Mouse (Mus musculus) ES-CJ7 (cell line): Measurements from ENCODE around the gene Dcxr.

ENCODE experiments used
- DNase-seq: peaks from one replicate; pipeline ENCODE4 v3.0.0; 2011; ENCODE audit warnings: low read depth, low spot score

The Dcxr gene

GRCm38 (mm10) chr11:120730331-120730870 is 3.3 kb upstream of the Dcxr start:
- no peak for DNase-seq

GRCm38 (mm10) chr11:120729432-120730050 is 2.5 kb upstream of the Dcxr start:
- peak; percentile 80 for DNase-seq

- DNase-seq: no peak
Measured at GRCm38 (mm10) chr11:120728530-120729240, 1.6 kb upstream of the Dcxr start.

GRCm38 (mm10) chr11:120727564-120727963 is 483 bp upstream of the Dcxr start:
- DNase-seq: no peak

- DNase-seq: no peak
Measured at GRCm38 (mm10) chr11:120726243-120727168, 575 bp downstream of the Dcxr start.

- no peak for DNase-seq
Measured at GRCm38 (mm10) chr11:120723509-120723908, 3.6 kb downstream of the Dcxr start.

- no peak for DNase-seq
Measured at GRCm38 (mm10) chr11:120722761-120723382, 4.2 kb downstream of the Dcxr start.

- DNase-seq: no peak
Measured at GRCm38 (mm10) chr11:120722067-120722630, 4.9 kb downstream of the Dcxr start.

- DNase-seq: peak; percentile 62
Measured at GRCm38 (mm10) chr11:120721124-120722066, 5.7 kb downstream of the Dcxr start, which contains the start of gene Rac3. Gene Rac3 (plus strand): TSS chr11:120721470.

- peak; percentile 95 for DNase-seq
Measured at GRCm38 (mm10) chr11:120720450-120720849, 6.6 kb downstream of the Dcxr start.

GRCm38 (mm10) chr11:120719841-120720376 is 7.2 kb downstream of the Dcxr start:
- no peak for DNase-seq

GRCm38 (mm10) chr11:120719242-120719641 is 7.8 kb downstream of the Dcxr start:
- DNase-seq: no peak

- DNase-seq: no peak
Measured at GRCm38 (mm10) chr11:120715131-120715530, 11.9 kb downstream of the Dcxr start.

- no peak for DNase-seq
Measured at GRCm38 (mm10) chr11:120714546-120714945, 12.5 kb downstream of the Dcxr start.

GRCm38 (mm10) chr11:120713580-120714518 is 13.2 kb downstream of the Dcxr start, which contains the start of the genes Cenpx and Lrrc45:
Gene Cenpx (minus strand): TSS chr11:120713738.
Gene Lrrc45 (plus strand): TSS chr11:120713925.
- DNase-seq: peak; percentile 98

- DNase-seq: peak; percentile 55
Measured at GRCm38 (mm10) chr11:120712771-120713568, 14.1 kb downstream of the Dcxr start.

GRCm38 (mm10) chr11:120711980-120712604 is 15.0 kb downstream of the Dcxr start:
- no peak for DNase-seq
